ENCODE assay signal across 10 mouse cellular contexts in genomic region chr4:46991959-46992316, GRCm38 (mm10). TPM values are rescaled to one million over a fixed set of nuclear protein-coding genes. Genes with fewer than 3 reads are reported as not detected.
DNase-seq lines count a peak whose midpoint lies in the region; ATAC-seq and TF ChIP-seq lines count a peak whose summit lies in the region.
"Had no signal": no experiment of that assay in that cellular context is flagged by ENCODE, and none has a peak within 500 bp of the region (broad histone marks: within the 10 kb centered on the region; RNA-seq: fewer than 3 reads in every experiment).

No protein-coding gene starts in this region.

- 1% methylated on average over 31 of the region's 31 CpGs for WGBS in heart, embryonic 13.5 days
- under 1% methylated on average over 31 of the region's 31 CpGs for WGBS in forebrain, postnatal 0 days
- 0% methylated on average over 13 of the region's 31 CpGs for WGBS in liver, postnatal 0 days (ENCODE audit: insufficient replicate concordance)

- no peaks in the 10 kb centered on the region for H3K9me3 ChIP-seq in heart, embryonic 13.5 days
- H3K9me3 ChIP-seq in forebrain, postnatal 0 days (ENCODE audit: low read length): no peaks in the 10 kb centered on the region
- no peaks in the 10 kb centered on the region for H3K9me3 ChIP-seq in liver, postnatal 0 days (ENCODE audit: low read length)

- DNase-seq in heart, adult 11 months: no peak
- peak; percentile 8 for DNase-seq in ES-CJ7 (ENCODE audit: low read depth, low spot score)
- no peak for DNase-seq in forebrain, postnatal 0 days
- no peak for DNase-seq in liver, postnatal 0 days
- DNase-seq in adrenal gland, postnatal 14 days: no peak
- DNase-seq: lung, postnatal 10 days had no signal

- no peak for TF ChIP-seq EP300 in liver, postnatal 0 days (IDR thresholded peaks at IDR 0.05; ENCODE audit: low read depth)

- ATAC-seq in heart, embryonic 13.5 days (ENCODE audit: extremely low read depth, insufficient number of reproducible peaks, low FRiP score, low TSS enrichment): no peak
- ATAC-seq in forebrain, postnatal 0 days: no peak; the same call in 1 of the 2 replicates
- ATAC-seq in liver, postnatal 0 days: no peak
- no peak for ATAC-seq in activated CD4-positive, CD25-positive, alpha-beta regulatory T cell, adult 4 months
- no peak for ATAC-seq in monocyte, adult 5-6 weeks (replicated peaks; ENCODE audit: insufficient number of reproducible peaks, low FRiP score, low TSS enrichment, poor library complexity, severe bottlenecking)

- peaks cover 15% of the 10 kb centered on the region for H3K4me1 ChIP-seq in heart, embryonic 13.5 days
- no peaks in the 10 kb centered on the region for H3K4me1 ChIP-seq in forebrain, postnatal 0 days (ENCODE audit: insufficient read depth)
- peaks cover 16% of the 10 kb centered on the region for H3K4me1 ChIP-seq in liver, postnatal 0 days (ENCODE audit: insufficient read depth)

- H3K9ac ChIP-seq in heart, embryonic 13.5 days: no peak overlapping the region
- H3K9ac ChIP-seq in forebrain, postnatal 0 days: peak overlapping the region; percentile 78
- no peak overlapping the region for H3K9ac ChIP-seq in liver, postnatal 0 days (replicated peaks)

- H3K27me3 ChIP-seq in heart, embryonic 13.5 days (replicated peaks): peaks cover 97% of the 10 kb centered on the region
- H3K27me3 ChIP-seq in forebrain, postnatal 0 days (ENCODE audit: insufficient read depth, low read length): no peaks in the 10 kb centered on the region
- H3K27me3 ChIP-seq in liver, postnatal 0 days (ENCODE audit: insufficient read depth, low read length): peaks cover 46% of the 10 kb centered on the region

- H3K36me3 ChIP-seq in heart, embryonic 13.5 days: no peaks in the 10 kb centered on the region
- no peaks in the 10 kb centered on the region for H3K36me3 ChIP-seq in forebrain, postnatal 0 days (ENCODE audit: insufficient read depth)
- H3K36me3 ChIP-seq in liver, postnatal 0 days (replicated peaks; ENCODE audit: insufficient read depth, low read length): no peaks in the 10 kb centered on the region

- peak overlapping the region; percentile 81 for H3K4me2 ChIP-seq in heart, embryonic 13.5 days
- H3K4me2 ChIP-seq in forebrain, postnatal 0 days (ENCODE audit: low read depth): peak overlapping the region; percentile 81
- peak overlapping the region; percentile 67 for H3K4me2 ChIP-seq in liver, postnatal 0 days (ENCODE audit: low read depth, low read length)

- peak overlapping the region; percentile 58 for H3K4me3 ChIP-seq in heart, embryonic 13.5 days
- peak overlapping the region; percentile 75 for H3K4me3 ChIP-seq in forebrain, postnatal 0 days (ENCODE audit: low read depth, low read length)
- peak overlapping the region; percentile 37; the same call in 1 of the 2 replicates for H3K4me3 ChIP-seq in liver, postnatal 0 days (ENCODE audit: low read depth, low read length)

- TF ChIP-seq CTCF in forebrain, postnatal 0 days (IDR thresholded peaks at IDR 0.05; ENCODE audit: low read depth): no peak
- no peak for TF ChIP-seq CTCF in liver, postnatal 0 days (IDR thresholded peaks at IDR 0.05; ENCODE audit: low read depth)

- H3K27ac ChIP-seq in heart, embryonic 13.5 days (replicated peaks): no peak overlapping the region
- peak overlapping the region; percentile 90 for H3K27ac ChIP-seq in forebrain, postnatal 0 days (ENCODE audit: low read depth, low read length)
- H3K27ac ChIP-seq in liver, postnatal 0 days (ENCODE audit: low read depth): no peak overlapping the region

RNA-seq across cellular contexts. Expression of gene Gabbr2, which starts 0.3 kb away (rescaled TPM):
- polyA plus RNA-seq in heart, embryonic 13.5 days (2015; fragmentation: Nextera tagmentation; extraction: Ambion mirVana): 0.05 and 0.06 TPM in 2 replicates
- 51.8 and 65.3 TPM in 2 replicates for total RNA-seq in forebrain, postnatal 0 days (2014; rRNA removed)
- 6.4 and 14.7 TPM in 2 replicates for polyA plus RNA-seq in forebrain, postnatal 0 days (2015; fragmentation: Nextera tagmentation; extraction: Ambion mirVana)
- polyA plus RNA-seq in liver, postnatal 0 days (2015; fragmentation: Nextera tagmentation; extraction: Ambion mirVana): 0.11 and 0.20 TPM in 2 replicates
- polyA plus RNA-seq in activated CD4-positive, CD25-positive, alpha-beta regulatory T cell, adult 4 months (2017; shearing (Covaris generic)): under 1 TPM in 1 of 2 experiments, not detected in 1; 0.20 TPM
- total RNA-seq in adrenal gland, postnatal 14 days (2021): 0.71 and 0.74 TPM in 2 replicates
- total RNA-seq in monocyte, adult 5-6 weeks (2017): not detected in 3 replicates
- total RNA-seq: CH12.LX had no signal
